Mouse (Mus musculus): ENCODE measurements around the gene E430018J23Rik.

DNA sequence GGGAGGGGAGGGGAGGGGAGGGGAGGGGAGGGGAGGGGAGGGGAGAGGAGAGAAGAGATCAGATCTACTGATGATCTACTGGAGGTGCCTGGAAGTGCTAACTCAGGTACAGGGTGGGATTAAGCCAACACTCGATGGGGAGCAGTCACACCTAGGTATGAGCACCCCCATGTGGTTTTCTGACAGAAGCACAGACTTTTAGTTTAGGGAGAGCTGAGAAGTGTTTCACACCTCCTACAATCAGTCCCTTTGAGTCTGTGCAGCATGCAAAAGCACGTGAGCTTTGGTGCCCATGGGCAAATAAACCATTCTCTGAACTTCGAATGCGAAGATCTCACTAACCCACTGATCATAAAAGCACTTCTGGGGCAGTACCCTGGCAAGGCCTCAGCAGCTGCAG lies 51.1 kb downstream of the E430018J23Rik start:
- TF ChIP-seq CTCF (IDR thresholded peaks at IDR 0.05) (peak; percentile 45), EP300 (IDR thresholded peaks at IDR 0.05; ENCODE audit: insufficient read depth, low read depth, low read length) (no peak)
